Mouse (Mus musculus) liver, postnatal 0 days (tissue): ENCODE measurements around the gene Hnrnph3. TPM values are rescaled to one million over a fixed set of nuclear protein-coding genes. Genes with fewer than 3 reads are reported as not detected.

Experiments used
- ATAC-seq: fragments of 200-750 bp; cut with Nextera tagmentation; 2 replicates; pipeline ENCODE4 v1.8.0; 2017; ENCODE audit warnings: mild to moderate bottlenecking, moderate library complexity
- DNase-seq: peaks from one replicate; pipeline ENCODE4 v3.0.0-alpha.2; 2016
- H3K27ac ChIP-seq: fragments of 300-500 bp; sonication (generic); 2 replicates; pipeline ENCODE4 v1.5.1; 2014; ENCODE audit warnings: antibody characterized with exemption, moderate library complexity, mild to moderate bottlenecking, low read depth
- H3K27me3 ChIP-seq: fragments of 300-500 bp; sonication (generic); 2 replicates; pipeline ENCODE4 v1.6.1; 2014; ENCODE audit warnings: low read length, control low read depth, mixed read lengths; ENCODE audit not compliant: insufficient read depth
- H3K36me3 ChIP-seq: fragments of 300-500 bp; sonication (generic); replicated peaks from 2 replicates; pipeline ENCODE4 v1.6.1; 2014; ENCODE audit warnings: mild to moderate bottlenecking, control low read depth, low read length, moderate library complexity, mixed read lengths; ENCODE audit not compliant: insufficient read depth
- H3K4me1 ChIP-seq: fragments of 300-500 bp; sonication (generic); 2 replicates; pipeline ENCODE4 v1.6.1; 2014; ENCODE audit warnings: antibody characterized with exemption, mild to moderate bottlenecking, control low read depth; ENCODE audit not compliant: insufficient read depth
- H3K4me2 ChIP-seq: fragments of 300-500 bp; sonication (generic); 2 replicates; pipeline ENCODE4 v1.6.1; 2014; ENCODE audit warnings: low read depth, mild to moderate bottlenecking, low read length, moderate library complexity, mixed read lengths
- H3K4me3 ChIP-seq: fragments of 300-500 bp; sonication (generic); 2 replicates; pipeline ENCODE4 v1.5.1; 2014; ENCODE audit warnings: low read depth, low read length
- H3K9ac ChIP-seq: fragments of 300-500 bp; sonication (generic); replicated peaks from 2 replicates; pipeline ENCODE4 v1.6.1; 2014; ENCODE audit warnings: mild to moderate bottlenecking, moderate library complexity
- H3K9me3 ChIP-seq: fragments of 300-500 bp; sonication (generic); 2 replicates; pipeline ENCODE4 v1.6.1; 2016; ENCODE audit warnings: mild to moderate bottlenecking, control low read depth, low read length, mixed read lengths
- CTCF ChIP-seq: sonication (generic); IDR thresholded peaks from 2 replicates; pipeline ENCODE4 v1.5.1; 2016; ENCODE audit warnings: antibody characterized with exemption, low read depth
- EP300 ChIP-seq: IDR thresholded peaks from 2 replicates; pipeline ENCODE4 v1.6.1; 2016; ENCODE audit warnings: antibody characterized with exemption, low read depth, mild to moderate bottlenecking
- WGBS: fragments of 180-500 bp; shearing (Covaris S2); extraction: QIAGEN DNeasy Blood & Tissue Kit; methylation state at CpG from one replicate; pipeline ENCODE4 v1.1.7; 2014; ENCODE audit not compliant: insufficient replicate concordance; 5-methylcytosine and 5-hydroxymethylcytosine counted together
- polyA plus RNA-seq: library from polyadenylated mRNA; unstranded; fragments of >200 nt; fragmentation: Nextera tagmentation; extraction: Ambion mirVana; gene quantifications from 2 replicates; pipeline ENCODE4 v1.2.1, GENCODE M21; 2015

Hnrnph3 gene
- polyA plus RNA-seq, 1 experiment from 2014 or later: 12.4 TPM

DNA sequence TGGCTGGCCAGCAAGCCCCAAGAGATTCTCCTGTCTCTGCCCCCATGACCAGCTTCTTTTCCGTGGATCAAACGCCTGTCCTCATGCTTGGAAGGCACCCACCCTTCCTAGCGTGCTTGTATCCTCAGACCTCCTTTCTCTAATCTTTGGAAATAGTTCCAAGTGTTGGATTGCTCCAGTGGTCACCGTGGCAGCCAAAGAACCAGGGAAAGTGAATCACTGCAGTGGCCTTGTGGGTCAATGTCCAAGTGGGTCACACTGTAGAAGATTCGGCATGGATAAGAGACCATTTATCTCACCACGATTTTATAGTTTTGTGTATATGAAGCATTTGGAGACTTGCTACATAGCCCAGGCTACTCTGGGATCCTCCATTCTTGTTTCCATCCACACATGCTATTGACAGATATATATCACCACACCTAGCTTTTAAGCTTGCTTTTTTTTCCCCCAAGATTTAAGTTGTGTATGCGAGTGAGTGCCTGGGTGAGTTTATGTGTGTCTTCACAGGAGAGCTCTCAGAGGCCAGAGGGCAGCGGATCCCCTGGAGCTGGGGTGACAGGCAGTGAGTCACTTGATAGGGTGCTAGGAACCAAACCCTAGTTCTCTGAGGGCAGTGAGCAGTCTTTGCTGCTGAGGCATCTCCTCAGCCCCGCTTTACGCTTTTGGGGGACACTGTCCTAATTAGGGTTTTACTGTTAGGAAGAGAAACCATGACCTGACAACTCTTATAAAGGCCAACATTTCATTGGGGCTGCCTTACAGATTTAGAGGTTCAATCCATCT is 3.6 kb upstream of the Hnrnph3 start:
- no peak for DNase-seq
- TF ChIP-seq EP300: no peak
- no peak for TF ChIP-seq CTCF

DNA sequence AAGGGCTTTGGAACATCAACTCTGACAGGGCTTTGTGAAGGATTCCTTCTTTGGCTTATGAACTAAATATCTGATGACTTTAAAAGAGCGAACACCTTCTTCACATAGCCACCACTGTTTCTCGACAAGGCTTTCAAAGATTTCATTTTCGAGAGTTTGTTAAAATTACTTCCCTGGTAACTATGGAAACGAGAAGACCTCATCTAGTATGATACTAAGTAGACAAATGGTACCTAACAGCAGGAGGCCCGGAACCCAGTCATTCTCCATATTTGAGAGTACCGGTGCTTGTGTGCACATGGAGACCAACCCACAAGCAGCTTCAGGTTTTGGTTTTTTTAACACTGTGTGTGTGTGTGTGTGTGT is 2.8 kb upstream of the Hnrnph3 start:
- WGBS: 88% methylated on average over 6 of the region's 6 CpGs
- H3K27me3 ChIP-seq: no peaks in the 10 kb centered on the region
- no peak overlapping the region for H3K27ac ChIP-seq
- no peak overlapping the region for H3K4me3 ChIP-seq
- H3K36me3 ChIP-seq: no peaks in the 10 kb centered on the region
- peaks cover 14% of the 10 kb centered on the region for H3K4me1 ChIP-seq
- H3K9me3 ChIP-seq: no peaks in the 10 kb centered on the region
- ATAC-seq: no peak
- no peak overlapping the region for H3K4me2 ChIP-seq
- no peak for DNase-seq
- no peak overlapping the region for H3K9ac ChIP-seq
- TF ChIP-seq CTCF (no peak), EP300 (no peak)

More for the DNA sequence above, 3.6 kb upstream of the Hnrnph3 start:
- no peaks in the 10 kb centered on the region for H3K27me3 ChIP-seq
- H3K4me1 ChIP-seq: peaks cover 11% of the 10 kb centered on the region
- no peak overlapping the region for H3K27ac ChIP-seq
- no peak overlapping the region for H3K9ac ChIP-seq
- H3K4me3 ChIP-seq: no peak overlapping the region
- H3K9me3 ChIP-seq: no peaks in the 10 kb centered on the region
- H3K36me3 ChIP-seq: no peaks in the 10 kb centered on the region
- ATAC-seq: no peak
- H3K4me2 ChIP-seq: no peak overlapping the region
- 85% methylated on average over 10 of the region's 10 CpGs for WGBS

DNA sequence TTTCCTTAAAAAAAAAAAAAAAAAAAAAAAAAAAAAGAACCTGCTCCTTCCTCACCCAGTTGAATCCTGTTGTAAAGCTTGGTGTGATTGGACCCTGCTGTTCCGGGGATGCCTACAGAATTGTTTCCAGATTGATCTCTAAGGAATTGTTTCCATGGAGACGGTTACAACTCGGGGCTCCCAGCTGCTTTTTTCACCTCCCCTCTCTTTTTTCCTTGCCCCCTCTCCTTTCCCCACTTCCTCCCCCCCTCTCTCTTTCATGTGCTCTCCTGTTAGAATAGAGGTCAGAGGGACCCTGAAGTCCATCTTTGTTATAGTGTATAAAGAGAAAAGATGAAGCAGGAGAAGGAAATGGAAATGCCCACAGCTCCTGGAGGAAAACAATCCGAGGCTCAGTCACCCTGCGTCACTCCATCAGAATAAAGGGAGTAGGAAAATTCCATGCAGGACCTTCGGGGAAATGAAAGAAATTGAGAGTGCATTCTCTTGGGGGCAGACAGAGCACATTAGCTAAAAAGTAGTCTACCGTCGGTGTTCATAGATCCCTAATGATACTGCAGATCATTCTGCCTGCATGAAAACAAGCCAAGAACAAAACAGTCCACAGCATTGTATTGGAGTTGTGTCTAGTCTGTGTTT is 2.3 kb upstream of the Hnrnph3 start:
- no peak for ATAC-seq
- Histone ChIP-seq H3K27me3 (no peaks in the 10 kb centered on the region), H3K27ac (no peak overlapping the region), H3K4me2 (no peak overlapping the region), H3K9me3 (no peaks in the 10 kb centered on the region), H3K4me1 (peaks cover 17% of the 10 kb centered on the region), H3K4me3 (no peak overlapping the region), H3K36me3 (no peaks in the 10 kb centered on the region), H3K9ac (no peak overlapping the region)
- WGBS: 76% methylated on average over 8 of the region's 8 CpGs
- TF ChIP-seq CTCF (no peak), EP300 (no peak)
- no peak for DNase-seq

DNA sequence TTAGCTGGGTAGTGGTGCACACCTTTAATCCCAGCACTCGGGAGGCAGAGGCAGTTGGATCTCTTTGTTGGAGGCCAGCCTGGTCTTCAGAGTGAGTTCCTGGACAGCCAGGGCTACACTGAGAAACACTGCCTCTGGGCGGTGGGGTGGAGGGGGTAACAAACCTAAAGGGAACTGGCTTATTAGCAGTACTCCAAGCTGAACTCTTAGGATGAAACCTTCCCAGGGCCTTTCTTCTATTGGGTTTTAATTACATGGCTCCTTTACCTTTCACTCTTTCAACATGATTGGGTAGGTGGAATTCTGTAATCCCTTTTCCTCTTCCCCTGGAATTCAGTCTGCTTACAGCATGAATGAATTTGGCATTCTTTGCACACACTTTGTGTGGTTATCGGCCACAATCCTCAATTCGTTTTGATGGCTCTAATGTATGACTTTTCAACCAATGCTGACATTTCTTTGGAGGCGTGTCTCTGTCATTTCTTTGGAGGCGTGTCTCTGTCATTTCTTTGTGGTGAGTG is 1.5 kb upstream of the Hnrnph3 start:
- Histone ChIP-seq H3K9ac (no peak overlapping the region), H3K9me3 (no peaks in the 10 kb centered on the region), H3K27me3 (no peaks in the 10 kb centered on the region), H3K36me3 (no peaks in the 10 kb centered on the region), H3K4me2 (no peak overlapping the region), H3K27ac (0 out of 2 replicates have a peak overlapping the region, but pooled peaks have one; percentile 100), H3K4me3 (no peak overlapping the region), H3K4me1 (peaks cover 22% of the 10 kb centered on the region)
- DNase-seq: no peak
- 61% methylated on average over 6 of the region's 6 CpGs for WGBS
- TF ChIP-seq EP300 (no peak), CTCF (no peak)
- ATAC-seq: no peak

DNA sequence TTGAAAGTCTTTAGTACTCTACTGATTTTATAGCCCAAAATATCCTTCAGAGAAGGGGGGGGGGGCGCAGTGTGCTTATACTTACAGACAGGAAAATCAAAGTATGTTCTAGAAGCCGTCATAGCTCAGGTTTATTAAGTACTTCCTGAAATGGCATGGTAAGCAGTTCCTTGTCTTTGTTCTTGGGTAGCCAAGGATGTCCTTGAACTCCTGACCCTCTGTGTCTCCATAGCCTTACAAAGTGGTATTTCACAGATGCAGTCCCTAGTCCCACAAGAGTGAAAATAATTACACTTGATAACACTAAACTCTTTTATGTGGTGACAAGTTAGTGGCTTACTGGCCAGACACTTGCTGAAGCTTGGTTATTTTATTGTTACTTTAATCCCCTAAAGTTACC is 999 bp upstream of the Hnrnph3 start:
- DNase-seq: no peak
- H3K9me3 ChIP-seq: no peaks in the 10 kb centered on the region
- H3K27me3 ChIP-seq: no peaks in the 10 kb centered on the region
- TF ChIP-seq CTCF: no peak
- TF ChIP-seq EP300: no peak
- H3K36me3 ChIP-seq: no peaks in the 10 kb centered on the region
- peak overlapping the region; percentile 99; the same call in 1 of the 2 replicates for H3K4me3 ChIP-seq
- H3K27ac ChIP-seq: peak overlapping the region; percentile 100; the same call in 1 of the 2 replicates
- ATAC-seq: no peak
- WGBS: 46% methylated on average over 2 of the region's 2 CpGs
- no peak overlapping the region for H3K9ac ChIP-seq
- H3K4me1 ChIP-seq: peaks cover 22% of the 10 kb centered on the region
- H3K4me2 ChIP-seq: peak overlapping the region; percentile 82

DNA sequence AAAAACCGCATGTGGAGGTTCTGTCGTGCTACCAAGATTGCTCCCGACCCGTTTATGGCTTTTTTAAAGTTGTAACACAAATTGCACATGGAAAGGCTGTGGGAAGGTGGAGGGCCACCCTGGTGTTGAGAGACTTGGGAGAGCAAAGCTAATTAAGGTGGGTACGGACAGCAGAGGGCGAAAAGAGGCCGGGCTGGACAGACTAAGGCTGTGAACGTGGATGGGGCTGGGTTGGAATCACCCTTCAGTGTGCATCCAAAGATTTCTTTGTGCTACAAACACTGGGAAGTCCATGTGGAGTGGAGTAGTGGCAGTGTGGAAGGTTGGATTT is 528 bp upstream of the Hnrnph3 start:
- TF ChIP-seq CTCF: peak; percentile 66
- TF ChIP-seq EP300: no peak
- peak overlapping the region; percentile 99 for H3K4me3 ChIP-seq
- peaks cover 22% of the 10 kb centered on the region for H3K4me1 ChIP-seq
- no peaks in the 10 kb centered on the region for H3K27me3 ChIP-seq
- under 1% methylated on average over 8 of the region's 8 CpGs for WGBS
- no peaks in the 10 kb centered on the region for H3K36me3 ChIP-seq
- DNase-seq (peak; percentile 57), ATAC-seq (peak; percentile 25)
- peak overlapping the region; percentile 82 for H3K4me2 ChIP-seq
- H3K9me3 ChIP-seq: no peaks in the 10 kb centered on the region
- peak overlapping the region; percentile 100 for H3K27ac ChIP-seq
- peak overlapping the region; percentile 100 for H3K9ac ChIP-seq
